9 mouse cellular contexts compared by ENCODE assay signal in genomic region chr11:100004846-100005245, GRCm38 (mm10). TPM values are rescaled to one million over a fixed set of nuclear protein-coding genes. Genes with fewer than 3 reads are reported as not detected.
A peak's percentile ranks its signal among the peaks of the same experiment; 100 is the strongest.
DNase-seq lines count a peak whose midpoint lies in the region; ATAC-seq and TF ChIP-seq lines count a peak whose summit lies in the region.
"Had no signal": no experiment of that assay in that cellular context is flagged by ENCODE, and none has a peak within 500 bp of the region (broad histone marks: within the 10 kb centered on the region; RNA-seq: fewer than 3 reads in every experiment).

No protein-coding gene starts in this region.

- WGBS in kidney, adult 2 months: 21% methylated on average over 6 of the region's 6 CpGs
- whole genome bisulfite sequencing in kidney, embryonic 15.5 days: 20% methylated on average over 6 of the region's 6 CpGs

- no peak overlapping the region for H3K9ac ChIP-seq in kidney, embryonic 15.5 days
- no peak overlapping the region for H3K9ac ChIP-seq in MEL (ENCODE audit: control insufficient read depth, low read depth, low read length, poor library complexity, severe bottlenecking)

- TF ChIP-seq RAD21 in MEL (IDR thresholded peaks at IDR 0.05; ENCODE audit: low read depth, low read length): peak; percentile 74

- no peak overlapping the region for H3K4me2 ChIP-seq in kidney, embryonic 15.5 days

- no peaks in the 10 kb centered on the region for H3K36me3 ChIP-seq in kidney, adult 2 months (ENCODE audit: control insufficient read depth, insufficient read depth, low read length)
- no peaks in the 10 kb centered on the region for H3K36me3 ChIP-seq in kidney, embryonic 15.5 days
- no peaks in the 10 kb centered on the region for H3K36me3 ChIP-seq in MEL (ENCODE audit: control insufficient read depth in 1 of 2, insufficient read depth in 2 of 2, low read length in 2 of 2)

- no peak overlapping the region for H3K4me3 ChIP-seq in kidney, adult 2 months (ENCODE audit: insufficient read depth, low read depth, low read length)
- H3K4me3 ChIP-seq in kidney, embryonic 15.5 days (replicated peaks): no peak overlapping the region
- no peak overlapping the region for H3K4me3 ChIP-seq in MEL (ENCODE audit: control insufficient read depth in 1 of 2, insufficient read depth in 1 of 2, low read depth in 2 of 2, low read length in 2 of 2)

- H3K79me2 ChIP-seq in MEL (ENCODE audit: control insufficient read depth, insufficient read depth, low read length, poor library complexity): no peaks in the 10 kb centered on the region

- no peak for TF ChIP-seq POLR2A in kidney, adult 2 months (IDR thresholded peaks at IDR 0.05; ENCODE audit: low read depth, low read length)
- TF ChIP-seq POLR2A in MEL (IDR thresholded peaks at IDR 0.05; ENCODE audit: control insufficient read depth in 1 of 2, insufficient read depth in 1 of 2, low read depth in 1 of 2, low read length in 2 of 2, poor library complexity in 1 of 2): no peak

- no peaks in the 10 kb centered on the region; the same call in 1 of the 2 replicates for H3K27me3 ChIP-seq in kidney, adult 2 months (replicated peaks; ENCODE audit: control insufficient read depth, insufficient read depth, low read length)
- H3K27me3 ChIP-seq in kidney, embryonic 15.5 days: no peaks in the 10 kb centered on the region
- H3K27me3 ChIP-seq in MEL (ENCODE audit: control insufficient read depth in 1 of 2, insufficient read depth in 2 of 2, low read length in 2 of 2): no peaks in the 10 kb centered on the region

- no peak for ATAC-seq in kidney, embryonic 15.5 days (replicated peaks; ENCODE audit: low FRiP score)
- no peak for ATAC-seq in erythroblast, adult 5-6 weeks (replicated peaks; ENCODE audit: low FRiP score, poor library complexity, severe bottlenecking)

- DNase-seq in kidney, adult 2 months: peak; percentile 53
- peak; percentile 56 for DNase-seq in MEL (ENCODE audit: low read depth, low spot score)
- peak; percentile 71 for DNase-seq in brain, adult 2 months (ENCODE audit: low read depth, low spot score)
- peak; percentile 36 to 40 for DNase-seq in frontal cortex, postnatal 10 days (ENCODE audit: low spot score in 2 of 2)
- peak; percentile 66 to 70 for DNase-seq in left cerebral cortex, adult 18-20 months (ENCODE audit: low spot score in 2 of 2)
- peak; percentile 63 for DNase-seq in retina, postnatal 1 day

- H3K9me3 ChIP-seq in kidney, embryonic 15.5 days (replicated peaks): no peaks in the 10 kb centered on the region
- H3K9me3 ChIP-seq in MEL (replicated peaks; ENCODE audit: insufficient read depth, low read length): no peaks in the 10 kb centered on the region

- peak; percentile 73 for TF ChIP-seq CTCF in kidney, adult 2 months (conservative IDR thresholded peaks at IDR 0.05; ENCODE audit: insufficient read depth, insufficient read length, low read depth, low read length)
- TF ChIP-seq CTCF in MEL (IDR thresholded peaks at IDR 0.05 in 2 of 3, conservative IDR thresholded peaks at IDR 0.05 in 1 of 3; ENCODE audit: control insufficient read depth in 1 of 3, insufficient read depth in 1 of 3, low read depth in 2 of 3, low read length in 3 of 3, poor library complexity in 1 of 3, severe bottlenecking in 1 of 3): peak; percentile 71 to 81 (median 76)

- H3K4me1 ChIP-seq in kidney, adult 2 months (ENCODE audit: control insufficient read depth, insufficient read depth, low read length): no peaks in the 10 kb centered on the region
- no peaks in the 10 kb centered on the region for H3K4me1 ChIP-seq in kidney, embryonic 15.5 days
- H3K4me1 ChIP-seq in MEL (ENCODE audit: control insufficient read depth in 1 of 2, insufficient read depth in 2 of 2, low read length in 2 of 2): no peaks in the 10 kb centered on the region

- no peak overlapping the region for H3K27ac ChIP-seq in kidney, adult 2 months (ENCODE audit: insufficient read depth, low read depth, low read length)
- no peak overlapping the region for H3K27ac ChIP-seq in kidney, embryonic 15.5 days
- H3K27ac ChIP-seq in MEL (ENCODE audit: control insufficient read depth, low read depth, low read length): no peak overlapping the region

- no peak for TF ChIP-seq EP300 in MEL (IDR thresholded peaks at IDR 0.05; ENCODE audit: low read depth in 1 of 2, low read length in 2 of 2)

TF ChIP-seq in MEL, 35 proteins besides CTCF, POLR2A, EP300 and RAD21:
- no peak for TF ChIP-seq TAL1 (IDR thresholded peaks at IDR 0.05; ENCODE audit: low read length)
- no peak for TF ChIP-seq CHD1 (IDR thresholded peaks at IDR 0.05; ENCODE audit: low read depth, low read length)
- no peak for TF ChIP-seq TCF12 (IDR thresholded peaks at IDR 0.05; ENCODE audit: low read depth, low read length)
- TF ChIP-seq GABPA (IDR thresholded peaks at IDR 0.05; ENCODE audit: low read depth, low read length): no peak
- TF ChIP-seq ZC3H11A (IDR thresholded peaks at IDR 0.05; ENCODE audit: low read depth, low read length): peak; percentile 47
- no peak for TF ChIP-seq NELFE (IDR thresholded peaks at IDR 0.05; ENCODE audit: low read depth, low read length)
- no peak for TF ChIP-seq MAFK (IDR thresholded peaks at IDR 0.05; ENCODE audit: borderline replicate concordance, low read depth, low read length)
- TF ChIP-seq E2F4 (IDR thresholded peaks at IDR 0.05; ENCODE audit: borderline replicate concordance, low read depth, low read length): no peak
- no peak for TF ChIP-seq BHLHE40 (IDR thresholded peaks at IDR 0.05; ENCODE audit: borderline replicate concordance, low read depth, low read length)
- no peak for TF ChIP-seq POLR2AphosphoS5 (IDR thresholded peaks at IDR 0.05; ENCODE audit: borderline replicate concordance, low read depth, low read length)
- no peak for TF ChIP-seq CHD2 (IDR thresholded peaks at IDR 0.05; ENCODE audit: low read length)
- peak; percentile 73 for TF ChIP-seq SMC3 (IDR thresholded peaks at IDR 0.05; ENCODE audit: low read depth, low read length)
- TF ChIP-seq USF1 (IDR thresholded peaks at IDR 0.05; ENCODE audit: low read depth, low read length): no peak
- no peak for TF ChIP-seq UBTF (IDR thresholded peaks at IDR 0.05; ENCODE audit: borderline replicate concordance, insufficient read depth, low read depth, low read length)
- no peak for TF ChIP-seq MXI1 (IDR thresholded peaks at IDR 0.05; ENCODE audit: low read depth, low read length)
- TF ChIP-seq ZNF384 (IDR thresholded peaks at IDR 0.05; ENCODE audit: low read depth, low read length): peak; percentile 97
- no peak for TF ChIP-seq ELF1 (IDR thresholded peaks at IDR 0.05; ENCODE audit: low read depth, low read length)
- TF ChIP-seq SIN3A (IDR thresholded peaks at IDR 0.05; ENCODE audit: low read length): no peak
- TF ChIP-seq MYB (IDR thresholded peaks at IDR 0.05; ENCODE audit: low read depth, low read length): no peak
- TF ChIP-seq MEF2A (IDR thresholded peaks at IDR 0.05; ENCODE audit: extremely low read depth, insufficient replicate concordance, low read depth, low read length, poor library complexity, severe bottlenecking): no peak

RNA-seq across cellular contexts. Expression of gene Krtap17-1, which starts 11.1 kb away (rescaled TPM):
- polyA plus RNA-seq in kidney, adult 2 months (2012; rRNA removed): not detected in 2 replicates
- not detected in 2 replicates for polyA plus RNA-seq in kidney, embryonic 15.5 days (2015; fragmentation: Nextera tagmentation; extraction: Ambion mirVana)
- total RNA-seq in MEL (2012; rRNA removed): not detected in 2 replicates
- polyA plus RNA-seq in MEL (2012; ENCODE audit: insufficient read depth in 1 of 2, insufficient read length in 2 of 2, low read depth in 1 of 2, low replicate concordance in 2 of 2, missing spikeins in 1 of 2): not detected
- not detected for total RNA-seq in left cerebral cortex, adult 18-20 months (2021)
- total RNA-seq in erythroblast, adult 5-6 weeks (2015; ENCODE audit: low replicate concordance): not detected in 2 replicates
- total RNA-seq in erythroblast, adult 5-6 weeks (2017; ENCODE audit: low replicate concordance): not detected in 2 replicates
- polyA plus RNA-seq: heart, embryonic 14.5 days had no signal

RNA-seq across cellular contexts. Expression of gene Krt33a, which starts 11.2 kb away (rescaled TPM):
- polyA plus RNA-seq in kidney, adult 2 months (2012; rRNA removed): not detected in 2 replicates
- polyA plus RNA-seq in kidney, embryonic 15.5 days (2015; fragmentation: Nextera tagmentation; extraction: Ambion mirVana): not detected in 2 replicates
- not detected in 2 replicates for total RNA-seq in MEL (2012; rRNA removed)
- polyA plus RNA-seq in MEL (2012; ENCODE audit: insufficient read depth in 1 of 2, insufficient read length in 2 of 2, low read depth in 1 of 2, low replicate concordance in 2 of 2, missing spikeins in 1 of 2): not detected
- total RNA-seq in left cerebral cortex, adult 18-20 months (2021): not detected
- not detected in 2 replicates for total RNA-seq in erythroblast, adult 5-6 weeks (2015; ENCODE audit: low replicate concordance)
- not detected in 2 replicates for total RNA-seq in erythroblast, adult 5-6 weeks (2017; ENCODE audit: low replicate concordance)
- polyA plus RNA-seq: heart, embryonic 14.5 days had no signal

RNA-seq across cellular contexts. Expression of gene Krtap16-1, which starts 18.4 kb away (rescaled TPM):
- polyA plus RNA-seq in kidney, adult 2 months (2012; rRNA removed): not detected in 2 replicates
- not detected in 2 replicates for polyA plus RNA-seq in kidney, embryonic 15.5 days (2015; fragmentation: Nextera tagmentation; extraction: Ambion mirVana)
- 0.08 TPM in 1 of 2 replicates, not detected in the other for total RNA-seq in MEL (2012; rRNA removed)
- polyA plus RNA-seq in MEL (2012; ENCODE audit: insufficient read depth in 1 of 2, insufficient read length in 2 of 2, low read depth in 1 of 2, low replicate concordance in 2 of 2, missing spikeins in 1 of 2): not detected
- total RNA-seq in left cerebral cortex, adult 18-20 months (2021): not detected
- not detected in 2 replicates for total RNA-seq in erythroblast, adult 5-6 weeks (2015; ENCODE audit: low replicate concordance)
- total RNA-seq in erythroblast, adult 5-6 weeks (2017; ENCODE audit: low replicate concordance): not detected in 2 replicates
- polyA plus RNA-seq: heart, embryonic 14.5 days had no signal

RNA-seq across cellular contexts. Expression of gene Krt33b, which starts 24.8 kb away (rescaled TPM):
- not detected in 2 replicates for polyA plus RNA-seq in kidney, adult 2 months (2012; rRNA removed)
- not detected in 2 replicates for polyA plus RNA-seq in kidney, embryonic 15.5 days (2015; fragmentation: Nextera tagmentation; extraction: Ambion mirVana)
- total RNA-seq in MEL (2012; rRNA removed): not detected in 2 replicates
- not detected for polyA plus RNA-seq in MEL (2012; ENCODE audit: insufficient read depth in 1 of 2, insufficient read length in 2 of 2, low read depth in 1 of 2, low replicate concordance in 2 of 2, missing spikeins in 1 of 2)
- total RNA-seq in left cerebral cortex, adult 18-20 months (2021): not detected
- not detected in 2 replicates for total RNA-seq in erythroblast, adult 5-6 weeks (2015; ENCODE audit: low replicate concordance)
- total RNA-seq in erythroblast, adult 5-6 weeks (2017; ENCODE audit: low replicate concordance): not detected in 2 replicates
- polyA plus RNA-seq: heart, embryonic 14.5 days had no signal

RNA-seq across cellular contexts. Expression of gene Krtap29-1, which starts 26.0 kb away (rescaled TPM):
- not detected in 2 replicates for polyA plus RNA-seq in kidney, adult 2 months (2012; rRNA removed)
- polyA plus RNA-seq in kidney, embryonic 15.5 days (2015; fragmentation: Nextera tagmentation; extraction: Ambion mirVana): not detected in 2 replicates
- not detected in 2 replicates for total RNA-seq in MEL (2012; rRNA removed)
- not detected for polyA plus RNA-seq in MEL (2012; ENCODE audit: insufficient read depth in 1 of 2, insufficient read length in 2 of 2, low read depth in 1 of 2, low replicate concordance in 2 of 2, missing spikeins in 1 of 2)
- not detected for total RNA-seq in left cerebral cortex, adult 18-20 months (2021)
- total RNA-seq in erythroblast, adult 5-6 weeks (2015; ENCODE audit: low replicate concordance): not detected in 2 replicates
- not detected in 2 replicates for total RNA-seq in erythroblast, adult 5-6 weeks (2017; ENCODE audit: low replicate concordance)
- polyA plus RNA-seq: heart, embryonic 14.5 days had no signal
